Mouse (Mus musculus): ENCODE results near the gene Itpk1. TPM values are rescaled to one million over a fixed set of nuclear protein-coding genes. Genes with fewer than 3 reads are reported as not detected.

Itpk1 gene
- polyA plus RNA-seq, 1 experiment from 2014 or later: 8.8 TPM

GRCm38 (mm10) chr12:102607808-102608517 is 96.8 kb downstream of the Itpk1 start:
- Histone ChIP-seq H3K36me3 (ENCODE audit: control insufficient read depth, insufficient read depth) (no peaks in the 10 kb centered on the region), H3K4me1 (ENCODE audit: control insufficient read depth, insufficient read depth, low read length) (peaks cover 3% of the 10 kb centered on the region), H3K27ac (ENCODE audit: low read length) (no peak overlapping the region), H3K4me3 (ENCODE audit: low read length) (no peak overlapping the region), H3K4me2 (ENCODE audit: low read depth, low read length) (no peak overlapping the region), H3K27me3 (ENCODE audit: control insufficient read depth, insufficient read depth, low read length) (no peaks in the 10 kb centered on the region), H3K9ac (ENCODE audit: low read length) (no peak overlapping the region), H3K9me3 (replicated peaks; ENCODE audit: control insufficient read depth, low read length) (no peaks in the 10 kb centered on the region)
- no peak for ATAC-seq (replicated peaks; ENCODE audit: extremely low read depth, insufficient read depth, low FRiP score)
- WGBS: 61% methylated on average over 11 of the region's 11 CpGs

- Histone ChIP-seq H3K9me3 (replicated peaks; ENCODE audit: control insufficient read depth, low read length) (no peaks in the 10 kb centered on the region), H3K27ac (ENCODE audit: low read length) (no peak overlapping the region), H3K4me2 (ENCODE audit: low read depth, low read length) (no peak overlapping the region), H3K36me3 (ENCODE audit: control insufficient read depth, insufficient read depth) (no peaks in the 10 kb centered on the region), H3K9ac (ENCODE audit: low read length) (no peak overlapping the region), H3K4me3 (ENCODE audit: low read length) (no peak overlapping the region), H3K27me3 (ENCODE audit: control insufficient read depth, insufficient read depth, low read length) (no peaks in the 10 kb centered on the region), H3K4me1 (ENCODE audit: control insufficient read depth, insufficient read depth, low read length) (peaks cover 3% of the 10 kb centered on the region)
- WGBS: 89% methylated on average over 8 of the region's 8 CpGs
- ATAC-seq (replicated peaks; ENCODE audit: extremely low read depth, insufficient read depth, low FRiP score): no peak
Observed at GRCm38 (mm10) chr12:102607066-102607465, 97.7 kb downstream of the Itpk1 start.

- no peaks in the 10 kb centered on the region for H3K9me3 ChIP-seq (replicated peaks; ENCODE audit: control insufficient read depth, low read length)
- H3K9ac ChIP-seq (ENCODE audit: low read length): no peak overlapping the region
- H3K36me3 ChIP-seq (ENCODE audit: control insufficient read depth, insufficient read depth): no peaks in the 10 kb centered on the region
- WGBS: 76% methylated on average over 6 of the region's 6 CpGs
- peaks cover 3% of the 10 kb centered on the region for H3K4me1 ChIP-seq (ENCODE audit: control insufficient read depth, insufficient read depth, low read length)
- no peak overlapping the region for H3K27ac ChIP-seq (ENCODE audit: low read length)
- H3K4me2 ChIP-seq (ENCODE audit: low read depth, low read length): no peak overlapping the region
- no peak overlapping the region for H3K4me3 ChIP-seq (ENCODE audit: low read length)
- ATAC-seq (replicated peaks; ENCODE audit: extremely low read depth, insufficient read depth, low FRiP score): no peak
- no peaks in the 10 kb centered on the region for H3K27me3 ChIP-seq (ENCODE audit: control insufficient read depth, insufficient read depth, low read length)
Observed at GRCm38 (mm10) chr12:102605607-102606006, 99.1 kb downstream of the Itpk1 start.

GRCm38 (mm10) chr12:102602255-102603041 is 102.3 kb downstream of the Itpk1 start:
- Histone ChIP-seq H3K9ac (ENCODE audit: low read length) (no peak overlapping the region), H3K27ac (ENCODE audit: low read length) (no peak overlapping the region), H3K9me3 (replicated peaks; ENCODE audit: control insufficient read depth, low read length) (peaks cover 4% of the 10 kb centered on the region; the same call in 1 of the 2 replicates), H3K4me2 (ENCODE audit: low read depth, low read length) (no peak overlapping the region), H3K27me3 (ENCODE audit: control insufficient read depth, insufficient read depth, low read length) (no peaks in the 10 kb centered on the region), H3K4me1 (ENCODE audit: control insufficient read depth, insufficient read depth, low read length) (peaks cover 11% of the 10 kb centered on the region), H3K36me3 (ENCODE audit: control insufficient read depth, insufficient read depth) (no peaks in the 10 kb centered on the region), H3K4me3 (ENCODE audit: low read length) (no peak overlapping the region)
- WGBS: 76% methylated on average over 9 of the region's 9 CpGs
- no peak for ATAC-seq (replicated peaks; ENCODE audit: extremely low read depth, insufficient read depth, low FRiP score)

- WGBS: 49% methylated on average over 8 of the region's 8 CpGs
- ATAC-seq (replicated peaks; ENCODE audit: extremely low read depth, insufficient read depth, low FRiP score): no peak
- Histone ChIP-seq H3K9me3 (replicated peaks; ENCODE audit: control insufficient read depth, low read length) (peaks cover 4% of the 10 kb centered on the region; the same call in 1 of the 2 replicates), H3K27me3 (ENCODE audit: control insufficient read depth, insufficient read depth, low read length) (no peaks in the 10 kb centered on the region), H3K4me1 (ENCODE audit: control insufficient read depth, insufficient read depth, low read length) (peaks cover 16% of the 10 kb centered on the region), H3K4me3 (ENCODE audit: low read length) (no peak overlapping the region), H3K36me3 (ENCODE audit: control insufficient read depth, insufficient read depth) (no peaks in the 10 kb centered on the region), H3K27ac (ENCODE audit: low read length) (no peak overlapping the region), H3K4me2 (ENCODE audit: low read depth, low read length) (no peak overlapping the region), H3K9ac (ENCODE audit: low read length) (no peak overlapping the region)
Observed at GRCm38 (mm10) chr12:102601847-102602246, 102.9 kb downstream of the Itpk1 start.

GRCm38 (mm10) chr12:102600345-102600744 is 104.4 kb downstream of the Itpk1 start:
- ATAC-seq (replicated peaks; ENCODE audit: extremely low read depth, insufficient read depth, low FRiP score): no peak
- Histone ChIP-seq H3K4me1 (ENCODE audit: control insufficient read depth, insufficient read depth, low read length) (peaks cover 16% of the 10 kb centered on the region), H3K9me3 (replicated peaks; ENCODE audit: control insufficient read depth, low read length) (peaks cover 4% of the 10 kb centered on the region; the same call in 1 of the 2 replicates), H3K27me3 (ENCODE audit: control insufficient read depth, insufficient read depth, low read length) (no peaks in the 10 kb centered on the region), H3K9ac (ENCODE audit: low read length) (no peak overlapping the region), H3K4me2 (ENCODE audit: low read depth, low read length) (no peak overlapping the region), H3K27ac (ENCODE audit: low read length) (no peak overlapping the region), H3K4me3 (ENCODE audit: low read length) (no peak overlapping the region), H3K36me3 (ENCODE audit: control insufficient read depth, insufficient read depth) (no peaks in the 10 kb centered on the region)
- WGBS: 78% methylated on average over 6 of the region's 6 CpGs

- 59% methylated on average over 7 of the region's 7 CpGs for WGBS
- Histone ChIP-seq H3K4me1 (ENCODE audit: control insufficient read depth, insufficient read depth, low read length) (peaks cover 16% of the 10 kb centered on the region), H3K27ac (ENCODE audit: low read length) (no peak overlapping the region), H3K4me2 (ENCODE audit: low read depth, low read length) (no peak overlapping the region), H3K9me3 (replicated peaks; ENCODE audit: control insufficient read depth, low read length) (peaks cover 4% of the 10 kb centered on the region; the same call in 1 of the 2 replicates), H3K36me3 (ENCODE audit: control insufficient read depth, insufficient read depth) (no peaks in the 10 kb centered on the region), H3K4me3 (ENCODE audit: low read length) (no peak overlapping the region), H3K9ac (ENCODE audit: low read length) (no peak overlapping the region), H3K27me3 (ENCODE audit: control insufficient read depth, insufficient read depth, low read length) (no peaks in the 10 kb centered on the region)
- ATAC-seq (replicated peaks; ENCODE audit: extremely low read depth, insufficient read depth, low FRiP score): no peak
Observed at GRCm38 (mm10) chr12:102599801-102600200, 104.9 kb downstream of the Itpk1 start.

- H3K4me3 ChIP-seq (ENCODE audit: low read length): no peak overlapping the region
- 90% methylated on average over 3 of the region's 3 CpGs for WGBS
- ATAC-seq (replicated peaks; ENCODE audit: extremely low read depth, insufficient read depth, low FRiP score): no peak
Observed at GRCm38 (mm10) chr12:102598535-102598934, 106.2 kb downstream of the Itpk1 start.

GRCm38 (mm10) chr12:102597466-102597865 is 107.3 kb downstream of the Itpk1 start:
- Histone ChIP-seq H3K36me3 (ENCODE audit: control insufficient read depth, insufficient read depth) (no peaks in the 10 kb centered on the region), H3K27ac (ENCODE audit: low read length) (peak overlapping the region; percentile 81), H3K27me3 (ENCODE audit: control insufficient read depth, insufficient read depth, low read length) (no peaks in the 10 kb centered on the region), H3K4me3 (ENCODE audit: low read length) (no peak overlapping the region), H3K4me1 (ENCODE audit: control insufficient read depth, insufficient read depth, low read length) (peaks cover 32% of the 10 kb centered on the region), H3K4me2 (ENCODE audit: low read depth, low read length) (peak overlapping the region; percentile 1; the same call in 1 of the 2 replicates), H3K9me3 (replicated peaks; ENCODE audit: control insufficient read depth, low read length) (peaks cover 4% of the 10 kb centered on the region; the same call in 1 of the 2 replicates), H3K9ac (ENCODE audit: low read length) (no peak overlapping the region)
- WGBS: 23% methylated on average over 4 of the region's 4 CpGs
- peak; percentile 77 for ATAC-seq (replicated peaks; ENCODE audit: extremely low read depth, insufficient read depth, low FRiP score)

More at GRCm38 (mm10) chr12:102598535-102598934, 106.2 kb downstream of the Itpk1 start:
- Histone ChIP-seq H3K36me3 (ENCODE audit: control insufficient read depth, insufficient read depth) (no peaks in the 10 kb centered on the region), H3K27me3 (ENCODE audit: control insufficient read depth, insufficient read depth, low read length) (no peaks in the 10 kb centered on the region), H3K4me2 (ENCODE audit: low read depth, low read length) (no peak overlapping the region), H3K27ac (ENCODE audit: low read length) (no peak overlapping the region), H3K4me1 (ENCODE audit: control insufficient read depth, insufficient read depth, low read length) (peaks cover 25% of the 10 kb centered on the region), H3K9ac (ENCODE audit: low read length) (no peak overlapping the region), H3K9me3 (replicated peaks; ENCODE audit: control insufficient read depth, low read length) (peaks cover 4% of the 10 kb centered on the region; the same call in 1 of the 2 replicates)

All from heart, embryonic 16.5 days (tissue).